Mouse (Mus musculus): ENCODE measurements around the gene Atp5e.

Gene Atp5e

DNA sequence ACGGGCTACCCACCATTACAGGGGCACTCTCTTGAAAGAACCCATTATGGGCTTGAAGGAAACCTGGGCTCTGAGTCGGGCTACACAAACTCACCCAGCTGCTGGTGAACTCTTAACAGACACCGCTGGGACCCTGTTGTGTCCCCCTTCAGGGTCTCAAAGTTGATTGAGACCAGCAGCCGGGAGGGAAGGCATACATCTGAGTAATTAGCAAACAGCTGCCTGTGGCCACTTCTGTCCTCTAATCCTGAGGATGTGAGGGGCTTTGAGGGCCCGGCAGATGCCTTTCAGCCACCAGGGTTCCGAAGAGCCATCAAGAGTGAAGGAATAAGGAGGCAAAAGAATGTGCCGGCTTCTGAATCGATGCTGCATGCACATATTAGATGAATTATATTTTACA, 17.0 kb downstream of the Atp5e start:
- no peak for DNase-seq (ENCODE audit: low read depth, low spot score)

DNA sequence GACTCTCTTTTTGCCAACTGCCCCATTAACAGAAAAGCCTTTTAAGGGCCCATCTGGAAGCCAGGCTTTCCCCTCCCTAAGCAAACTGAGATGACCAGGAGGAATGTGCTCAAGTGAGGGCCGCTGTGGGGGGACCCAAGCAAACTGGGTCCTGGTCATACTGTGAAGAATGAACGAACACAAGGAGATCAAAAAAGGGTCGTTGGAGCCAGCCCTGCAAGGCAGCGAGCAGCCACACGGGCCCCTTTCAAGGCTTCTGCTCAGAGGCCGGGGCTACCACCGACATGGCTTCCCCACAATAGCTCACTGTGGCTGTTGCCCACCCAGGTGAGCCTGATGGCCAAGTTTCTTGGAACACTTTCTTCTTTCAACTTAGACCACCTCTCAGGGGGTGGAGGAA, 17.4 kb downstream of the Atp5e start:
- no peak for DNase-seq (ENCODE audit: low read depth, low spot score)

DNA sequence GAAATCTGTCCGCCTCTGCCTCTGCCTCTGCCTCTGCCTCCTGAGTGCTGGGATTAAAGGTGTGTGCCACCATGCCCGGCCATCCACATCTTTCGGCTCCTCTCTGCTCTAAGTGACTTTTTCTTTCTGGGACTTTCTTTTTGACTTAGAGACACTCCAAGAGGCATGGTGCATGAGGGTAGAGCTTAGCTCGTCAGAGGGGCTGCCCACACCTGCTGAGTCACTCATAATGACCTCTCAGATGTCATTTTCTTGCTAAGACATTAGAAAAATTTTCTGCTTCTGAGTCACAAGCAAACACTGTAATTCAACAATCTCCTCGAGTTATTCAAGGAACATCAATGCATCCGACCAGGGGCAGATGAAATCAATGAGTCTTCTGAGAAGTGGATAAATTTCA, 18.9 kb downstream of the Atp5e start:
- no peak for DNase-seq (ENCODE audit: low read depth, low spot score)

DNA sequence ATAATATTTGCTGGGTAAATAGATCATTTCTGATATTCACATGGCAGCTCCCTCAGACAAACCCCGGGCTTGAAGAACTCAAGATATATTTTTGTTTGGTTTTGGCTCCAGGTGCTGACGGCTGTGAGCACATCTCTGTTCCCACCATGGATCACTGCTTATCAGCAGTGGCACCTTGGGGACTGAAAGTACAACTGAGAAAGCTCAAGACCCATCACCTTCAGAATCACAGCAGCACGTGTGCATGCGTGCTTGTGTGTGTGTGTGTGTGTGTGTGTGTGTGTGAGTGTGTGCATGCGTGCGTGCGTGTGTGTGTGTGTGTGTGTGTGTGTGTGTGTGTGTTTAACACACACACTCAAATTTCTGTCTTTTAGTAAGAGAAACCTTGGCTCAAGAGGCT, 19.5 kb downstream of the Atp5e start:
- DNase-seq (ENCODE audit: low read depth, low spot score) = no peak

DNA sequence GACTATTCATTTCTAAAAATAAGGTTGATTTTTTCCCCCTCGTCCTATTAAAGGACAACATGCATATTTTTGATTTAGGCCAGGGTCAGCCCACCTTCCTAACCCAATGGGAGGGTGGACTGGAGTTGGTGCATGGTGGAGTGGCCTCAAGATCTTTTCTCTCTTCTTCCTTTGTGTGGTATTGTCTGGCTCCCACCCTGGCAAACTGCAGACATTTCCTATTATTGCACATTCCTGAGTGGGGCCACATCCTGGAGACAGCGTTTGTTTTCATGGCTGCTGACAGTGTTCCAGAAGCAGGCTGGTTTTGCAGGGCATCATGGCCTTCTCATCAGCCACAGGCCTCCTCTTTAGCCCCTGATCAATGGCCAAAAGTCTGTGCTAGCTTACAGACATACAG, 20.9 kb downstream of the Atp5e start:
- DNase-seq (ENCODE audit: low read depth, low spot score) = no peak

DNA sequence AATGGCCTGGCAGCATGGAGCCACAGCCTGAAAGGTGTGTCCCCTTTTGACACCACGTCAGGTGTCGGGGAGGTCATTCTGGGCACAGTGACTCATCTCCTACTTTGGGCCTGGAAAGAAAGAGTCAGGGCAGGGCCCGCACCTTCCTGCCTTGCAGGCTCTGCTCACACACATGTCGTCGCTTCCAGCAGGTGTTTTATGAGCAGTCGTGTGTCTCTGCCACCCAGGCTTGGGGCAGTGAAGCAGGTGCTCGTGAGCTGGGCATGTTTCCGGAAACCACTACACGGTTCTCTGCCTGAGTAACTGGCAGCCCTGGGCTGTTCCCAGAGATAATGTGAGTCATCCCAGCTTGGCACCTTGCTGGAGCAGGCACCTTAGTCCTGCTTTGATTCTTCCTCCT, 21.4 kb downstream of the Atp5e start:
- no peak for DNase-seq (ENCODE audit: low read depth, low spot score)

DNA sequence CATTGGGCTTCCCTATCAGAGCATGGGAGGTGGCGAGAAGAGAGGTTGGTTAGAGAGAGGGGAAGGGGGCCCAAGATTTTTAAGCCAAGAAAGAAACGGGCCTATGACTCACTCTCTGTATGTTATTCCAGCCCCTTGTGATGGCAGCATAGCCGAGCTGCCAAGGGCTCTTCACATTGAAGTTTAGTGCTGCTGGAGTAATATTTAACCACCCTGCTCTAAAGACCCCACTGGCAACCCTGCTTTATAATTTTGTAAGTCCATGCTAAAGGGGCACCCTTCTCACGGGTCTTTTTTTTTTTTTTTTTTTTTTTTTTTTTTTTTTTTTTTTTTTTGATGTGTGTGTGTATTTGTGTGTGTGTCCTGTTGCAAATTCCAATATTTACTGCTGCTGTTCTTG, 22.0 kb downstream of the Atp5e start:
- DNase-seq (ENCODE audit: low read depth, low spot score) = no peak

DNA sequence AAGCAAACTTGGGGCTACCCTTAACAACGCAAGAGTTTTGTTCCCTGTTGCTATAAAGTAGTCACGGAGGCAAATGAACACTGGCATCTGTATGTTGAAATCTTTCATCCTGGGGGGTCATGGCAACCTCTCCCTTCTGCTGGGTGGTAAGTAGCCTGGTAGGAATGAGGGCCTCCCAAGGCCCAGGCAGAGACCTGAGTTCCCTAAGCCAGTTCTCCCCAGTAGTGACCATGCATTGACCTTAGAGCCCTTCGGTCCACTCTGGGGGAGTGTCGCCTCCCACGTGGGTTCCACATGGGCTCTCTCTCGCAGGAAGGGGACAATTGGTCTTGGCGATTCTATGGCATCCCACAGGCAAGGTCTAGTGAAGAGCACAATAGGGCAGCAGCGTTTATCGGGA, 23.9 kb downstream of the Atp5e start:
- DNase-seq (ENCODE audit: low read depth, low spot score) = no peak

DNA sequence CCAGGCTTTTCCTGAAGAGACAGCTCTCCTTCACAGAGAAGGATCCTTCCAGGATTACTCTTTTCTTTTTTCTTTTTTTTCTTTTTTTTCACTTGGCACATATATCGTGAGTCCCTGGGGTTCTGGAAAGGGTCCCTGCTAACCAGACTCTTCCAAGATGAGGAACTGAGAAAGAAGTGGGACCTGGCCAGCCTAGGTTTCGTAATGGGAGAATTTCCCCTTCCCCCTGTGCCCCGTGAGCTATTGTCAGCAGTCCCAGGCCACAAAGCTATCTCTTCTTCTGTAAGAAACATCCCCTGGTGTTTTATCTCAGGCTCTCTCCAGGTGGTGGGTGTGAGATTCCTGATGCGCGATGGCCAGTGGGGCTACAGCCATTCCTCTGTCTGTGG, 24.5 kb downstream of the Atp5e start:
- DNase-seq (ENCODE audit: low read depth, low spot score) = no peak

DNA sequence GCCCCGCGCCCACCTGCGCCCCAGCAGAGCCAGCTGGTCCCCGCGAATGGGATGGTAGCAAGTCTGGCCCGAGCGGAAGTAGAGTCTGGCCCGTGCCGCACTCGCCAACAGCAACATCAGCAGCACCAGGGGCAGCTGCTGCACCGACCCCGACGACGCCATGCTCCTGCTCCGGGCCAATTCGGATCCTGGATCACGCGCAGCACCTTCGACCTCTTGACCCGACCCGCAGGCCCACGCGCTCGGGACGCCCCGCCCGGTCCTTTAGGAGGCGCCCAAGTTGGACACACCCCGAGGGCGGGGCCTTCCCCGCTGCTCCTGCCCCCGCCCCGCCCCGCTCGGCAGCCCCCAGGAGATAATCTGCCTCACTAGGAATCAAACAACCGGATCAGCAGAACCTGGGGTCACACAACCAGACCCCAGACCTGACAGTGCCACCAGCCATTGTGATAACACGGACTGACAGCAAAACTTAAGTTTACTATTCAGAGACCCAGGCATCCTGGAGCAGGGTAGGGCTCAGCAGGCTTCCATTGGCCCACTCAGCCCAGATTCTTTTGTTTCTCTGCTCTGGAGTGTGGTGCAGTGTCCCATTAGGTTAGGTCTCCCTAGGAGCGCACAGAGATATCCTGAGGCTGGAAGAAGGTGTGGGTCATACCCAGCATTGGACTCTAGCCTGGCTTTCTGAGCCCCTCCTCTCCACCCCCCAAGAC, 25.0 kb downstream of the Atp5e start, which contains the start of gene Ctsz:
TSS of gene Ctsz (minus strand) at position 303 of the 713 bp plus-strand sequence.
- no peak for DNase-seq (ENCODE audit: low read depth, low spot score)

DNA sequence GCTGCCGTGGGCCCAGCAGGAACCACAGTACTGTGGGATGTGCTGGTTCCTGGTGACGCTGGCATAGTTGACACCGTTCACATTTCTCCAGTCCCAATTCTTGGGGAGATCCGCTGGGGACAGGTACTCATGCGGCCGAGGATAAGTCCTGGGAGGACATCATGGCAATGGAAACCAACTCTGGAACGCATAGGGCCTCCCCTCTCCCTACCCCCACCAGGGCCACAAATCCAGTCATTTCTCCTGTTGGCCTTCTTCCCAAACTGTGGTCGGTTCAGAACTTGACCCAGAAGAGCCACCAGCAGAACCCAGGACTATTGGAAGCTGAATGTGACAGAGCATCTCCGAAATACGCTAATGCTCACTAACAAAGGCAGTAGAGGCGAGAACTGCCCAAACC, 25.7 kb downstream of the Atp5e start:
- DNase-seq (ENCODE audit: low read depth, low spot score) = no peak

DNA sequence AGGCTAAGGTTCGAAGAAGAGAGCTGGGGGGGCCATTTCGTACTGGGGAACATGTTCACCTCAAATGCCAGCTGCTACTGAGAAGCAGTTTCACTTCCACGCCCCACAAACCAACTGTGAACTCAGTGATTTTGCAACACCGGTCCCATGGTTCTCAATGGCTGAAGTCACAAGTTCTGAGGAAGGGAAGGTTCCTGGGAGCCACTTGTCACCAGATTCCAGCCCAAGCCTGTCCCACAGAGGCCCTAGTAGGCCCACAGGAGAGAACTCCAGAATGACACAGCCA, 26.3 kb downstream of the Atp5e start:
- no peak for DNase-seq (ENCODE audit: low read depth, low spot score)

DNA sequence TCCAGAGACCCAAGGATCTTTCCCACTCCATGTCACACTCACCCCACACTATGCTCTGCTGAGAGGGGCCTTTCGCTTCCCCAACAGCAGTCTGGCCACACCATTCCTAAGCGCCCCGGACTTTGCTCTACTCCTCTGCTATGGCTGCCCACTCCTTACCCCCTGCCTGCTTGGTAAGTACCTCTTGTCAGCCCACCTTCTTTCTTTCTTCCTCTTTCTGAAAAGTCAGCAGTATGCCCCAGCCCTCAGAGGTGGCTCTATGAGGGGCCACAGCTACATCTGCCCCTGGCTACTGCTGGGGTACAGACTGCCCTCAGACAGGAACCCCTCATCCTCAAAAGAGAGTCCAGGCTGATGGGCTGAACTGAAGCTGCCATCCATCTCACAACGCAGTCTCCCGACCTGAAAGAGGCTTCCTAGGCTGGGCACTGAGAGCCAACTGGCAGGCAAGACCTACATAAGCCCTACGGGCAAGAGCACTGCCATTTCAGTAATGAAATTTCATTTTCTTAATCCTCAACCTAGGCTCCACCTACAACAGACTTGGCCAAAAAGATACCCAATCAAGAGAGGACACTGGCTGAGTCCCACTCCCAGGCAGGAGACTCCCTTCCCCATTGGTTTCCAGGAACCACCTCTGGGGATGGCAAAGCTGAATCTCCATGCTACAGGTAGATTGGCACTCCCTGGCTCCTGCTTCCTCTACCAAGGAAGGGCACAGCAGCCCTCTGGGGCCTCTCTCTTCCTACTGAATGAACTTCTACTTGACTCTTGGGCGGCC, 26.8 kb downstream of the Atp5e start:
- DNase-seq (ENCODE audit: low read depth, low spot score) = no peak

DNA sequence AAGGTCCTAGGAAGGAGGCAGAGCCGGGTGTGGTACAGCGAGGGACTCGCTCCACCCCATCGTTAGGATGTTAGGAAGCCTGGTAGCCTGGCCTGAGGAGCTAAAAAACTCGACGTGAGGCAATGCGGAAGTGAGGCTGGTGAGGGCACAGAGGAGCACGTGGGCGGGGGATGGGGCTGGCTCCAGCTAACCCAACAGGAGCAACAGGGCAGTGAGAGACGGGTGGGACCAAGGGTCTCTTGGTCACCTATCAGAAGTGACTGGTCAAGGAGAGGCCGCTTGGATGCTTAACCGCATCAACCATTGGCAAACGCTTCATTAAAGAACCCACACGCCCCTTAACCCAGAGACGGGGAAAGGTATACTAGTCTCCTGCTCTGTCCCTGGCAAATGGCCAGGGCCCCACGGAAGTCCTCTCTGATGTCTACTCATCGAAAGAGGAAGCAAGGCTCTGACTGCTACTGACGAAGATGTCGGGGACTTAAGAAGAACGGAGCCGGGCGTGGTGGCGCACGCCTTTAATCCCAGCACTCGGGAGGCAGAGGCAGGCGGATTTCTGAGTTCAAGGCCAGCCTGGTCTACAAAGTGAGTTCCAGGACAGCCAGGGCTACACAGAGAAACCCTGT, 27.7 kb downstream of the Atp5e start:
- DNase-seq (ENCODE audit: low read depth, low spot score) = no peak

DNA sequence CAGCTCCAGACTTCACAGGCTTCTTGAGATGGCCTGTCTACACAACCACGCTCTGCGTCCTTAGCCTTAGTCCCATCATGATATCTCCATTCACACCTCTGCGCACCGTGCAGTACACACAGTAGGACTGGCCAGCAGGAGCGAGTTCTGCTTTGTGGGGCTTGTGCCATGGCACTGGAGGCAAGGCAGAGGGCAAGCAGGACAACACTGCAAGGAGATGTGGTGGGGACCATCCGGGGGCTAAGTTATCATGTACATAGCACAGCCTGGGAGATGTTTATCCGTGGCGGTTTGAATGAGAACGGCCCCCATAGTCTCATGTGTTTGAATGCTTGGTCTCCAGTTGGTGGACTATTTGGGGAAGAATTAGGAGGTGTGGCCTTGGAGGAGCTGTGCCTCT, 29.0 kb downstream of the Atp5e start:
- no peak for DNase-seq (ENCODE audit: low read depth, low spot score)

DNA sequence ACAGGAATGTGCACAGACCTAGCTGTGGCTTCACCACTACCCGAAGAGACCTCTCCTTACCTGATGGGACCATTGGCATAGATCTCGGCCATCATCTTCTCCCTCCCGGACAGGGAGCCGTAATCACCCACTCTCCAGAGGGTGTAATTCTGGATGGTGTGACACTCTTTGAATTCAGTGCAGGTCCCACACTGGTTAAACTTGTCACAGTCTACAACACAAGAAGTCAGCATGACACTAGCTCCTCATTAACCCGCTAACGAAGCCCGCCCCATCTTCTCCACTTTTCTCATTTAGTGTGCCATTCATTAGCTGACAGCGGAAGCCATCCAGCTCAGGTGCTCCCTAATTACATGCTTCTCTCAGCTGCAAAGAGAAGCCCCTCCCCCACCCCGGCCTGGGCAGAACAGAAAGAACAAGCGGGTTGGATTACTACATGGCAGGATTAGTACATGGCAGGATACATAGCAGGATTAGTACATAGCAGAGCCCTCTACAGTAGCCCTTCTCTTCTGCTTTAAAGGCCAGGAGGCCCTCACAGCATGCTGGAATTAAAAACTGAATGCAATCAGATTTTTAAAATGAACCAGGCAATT, 34.8 kb downstream of the Atp5e start:
- DNase-seq (ENCODE audit: low read depth, low spot score) = no peak

DNA sequence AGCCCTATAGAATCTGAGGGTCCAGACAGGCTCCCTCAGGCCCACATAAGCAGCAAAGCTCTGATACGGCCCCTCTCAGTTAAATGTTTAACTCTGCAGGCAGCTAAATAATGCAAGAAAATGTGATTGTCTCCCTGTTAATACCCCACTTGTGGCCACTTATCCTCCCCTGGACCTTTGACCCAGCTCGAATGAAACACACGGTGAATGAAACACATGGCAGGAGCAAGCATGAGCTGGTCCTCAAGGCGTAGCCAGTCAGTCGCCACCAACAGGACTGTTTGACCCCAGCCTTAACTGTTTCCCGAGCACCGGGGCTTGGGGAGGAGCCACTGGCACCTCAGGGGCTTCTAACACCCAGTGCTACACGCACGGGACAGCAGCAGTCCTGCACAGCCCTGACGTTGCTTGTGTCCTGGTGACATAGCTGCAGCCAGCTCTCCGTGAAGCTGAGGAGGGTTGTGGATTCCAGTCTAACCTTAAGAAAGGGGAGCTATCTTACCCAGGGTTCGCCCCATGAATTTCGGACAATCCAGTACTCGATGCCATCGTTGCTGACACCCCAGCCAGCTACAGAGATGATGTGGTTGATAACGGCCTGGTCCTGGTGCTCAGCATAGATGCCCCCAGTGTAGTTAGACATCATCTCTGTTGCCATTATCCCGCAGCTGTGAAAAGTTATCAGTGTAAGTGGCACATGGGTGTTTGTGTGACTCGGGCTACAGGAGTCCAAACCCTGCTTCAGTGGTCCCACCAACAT, 35.6 kb downstream of the Atp5e start:
- DNase-seq (ENCODE audit: low read depth, low spot score) = no peak

DNA sequence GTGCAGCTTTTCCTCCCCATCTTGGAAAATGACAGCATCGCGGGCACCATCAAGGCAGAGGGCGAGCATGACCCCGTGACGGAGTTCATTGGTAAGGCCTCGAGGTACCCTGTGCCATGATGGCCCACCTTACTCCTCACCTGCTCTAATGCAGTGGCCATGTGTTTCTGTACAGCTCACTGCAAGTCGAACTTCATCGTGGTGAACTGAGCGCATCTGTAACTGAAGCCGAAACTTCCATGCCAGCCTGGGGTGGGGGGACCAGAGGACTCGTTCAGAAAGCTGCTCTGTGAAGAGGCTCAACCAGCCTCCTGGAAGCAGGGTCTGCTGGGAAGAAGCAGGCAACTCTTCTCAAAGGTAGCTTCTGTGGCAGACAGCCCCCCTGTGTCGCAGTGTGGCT, 37.0 kb downstream of the Atp5e start:
- DNase-seq (ENCODE audit: low read depth, low spot score) = no peak

DNA sequence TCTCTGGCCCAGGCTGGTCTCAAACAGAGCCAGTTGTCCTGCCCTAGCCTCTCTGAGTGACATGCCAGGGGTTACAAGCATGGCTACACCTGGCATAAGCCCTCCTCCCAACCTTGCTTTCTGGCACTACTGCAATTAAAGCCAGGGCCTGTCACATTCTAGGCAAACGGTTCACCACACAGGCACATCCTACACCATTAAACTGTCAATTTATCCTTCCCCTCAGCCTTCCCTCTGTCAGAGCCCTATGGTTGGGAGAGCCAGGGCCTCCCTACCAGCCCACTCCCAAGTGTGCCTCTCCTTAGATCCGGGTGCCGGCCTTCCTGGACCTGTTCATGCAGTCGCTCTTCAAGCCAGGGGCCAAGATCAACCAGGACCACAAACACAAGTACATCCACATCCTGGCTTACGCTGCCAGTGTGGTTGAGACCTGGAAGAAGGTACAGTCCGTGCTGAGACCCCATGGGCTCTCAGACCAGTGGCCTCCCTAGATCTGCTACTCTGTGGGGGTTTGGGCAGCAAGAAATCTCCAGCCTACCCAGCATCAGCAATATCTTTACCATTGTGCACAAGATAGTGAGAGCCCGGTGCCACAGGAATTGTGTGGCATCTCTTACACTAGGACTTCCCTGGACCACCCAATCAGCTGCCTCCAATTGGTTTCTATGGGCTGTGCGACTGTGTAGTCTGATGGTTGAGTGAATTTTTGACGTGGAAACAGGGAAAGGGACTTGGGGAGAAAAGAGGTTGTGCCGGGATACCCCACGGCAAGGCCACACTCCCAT, 39.4 kb downstream of the Atp5e start:
- no peak for DNase-seq (ENCODE audit: low read depth, low spot score)

DNA sequence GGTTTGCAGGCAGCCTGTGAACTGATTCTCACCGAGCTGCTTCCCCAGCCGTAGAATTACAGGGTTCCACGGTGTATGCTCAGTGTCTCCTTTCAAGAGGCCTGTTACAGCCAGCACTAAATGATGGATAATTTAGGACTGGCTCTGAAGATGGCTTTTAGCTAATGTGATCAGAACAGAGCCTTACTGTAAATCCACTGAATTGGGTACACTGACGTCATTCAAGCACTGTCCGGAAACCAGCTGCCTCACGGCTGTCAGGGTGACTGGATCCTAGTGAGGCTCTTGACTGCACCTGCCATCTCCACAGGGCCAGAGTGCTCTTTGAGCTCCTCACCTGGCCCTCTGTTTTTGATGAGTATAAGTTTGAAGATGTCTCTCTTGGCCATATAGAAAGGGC, 42.8 kb downstream of the Atp5e start:
- no peak for DNase-seq (ENCODE audit: low read depth, low spot score)

DNA sequence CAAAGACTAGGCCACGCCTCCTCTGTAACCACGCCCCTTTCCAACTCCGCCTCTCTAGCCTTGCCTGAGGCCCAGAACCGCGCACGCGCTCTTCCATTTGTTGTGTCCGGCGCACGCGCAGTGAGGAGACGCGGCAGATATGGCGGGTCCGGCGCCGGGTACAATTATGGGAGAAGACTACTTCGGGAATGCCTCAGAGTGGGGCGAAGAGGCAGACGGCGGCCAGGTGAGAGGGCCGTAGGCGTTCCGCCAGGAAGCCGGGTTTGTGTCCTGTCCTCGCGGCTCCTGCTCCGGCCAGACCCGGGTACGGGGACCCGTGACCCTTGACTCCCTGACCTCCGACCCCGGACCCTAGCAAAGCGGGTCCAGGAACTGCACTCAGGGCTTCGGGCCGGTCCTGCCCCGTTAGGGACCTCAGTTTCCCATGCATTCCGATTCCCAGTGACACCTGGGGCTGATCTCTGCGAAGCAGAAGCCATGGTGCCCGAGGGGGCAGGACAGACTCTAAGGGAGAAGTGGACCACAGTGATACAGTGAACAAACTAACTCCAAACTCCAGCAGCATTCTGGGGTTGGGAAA, 48.1 kb downstream of the Atp5e start, which contains the start of gene Nelfcd:
TSS of gene Nelfcd (plus strand) at position 74 of the 580 bp plus-strand sequence.
- peak; percentile 80 for DNase-seq (ENCODE audit: low read depth, low spot score)

Data from brain, embryonic 18.5 days (tissue).